Mouse (Mus musculus): ENCODE results near the gene Smyd3. TPM values are rescaled to one million over a fixed set of nuclear protein-coding genes. Genes with fewer than 3 reads are reported as not detected.

The Smyd3 gene
- polyA plus RNA-seq, 1 experiment: 19.9 TPM

DNA sequence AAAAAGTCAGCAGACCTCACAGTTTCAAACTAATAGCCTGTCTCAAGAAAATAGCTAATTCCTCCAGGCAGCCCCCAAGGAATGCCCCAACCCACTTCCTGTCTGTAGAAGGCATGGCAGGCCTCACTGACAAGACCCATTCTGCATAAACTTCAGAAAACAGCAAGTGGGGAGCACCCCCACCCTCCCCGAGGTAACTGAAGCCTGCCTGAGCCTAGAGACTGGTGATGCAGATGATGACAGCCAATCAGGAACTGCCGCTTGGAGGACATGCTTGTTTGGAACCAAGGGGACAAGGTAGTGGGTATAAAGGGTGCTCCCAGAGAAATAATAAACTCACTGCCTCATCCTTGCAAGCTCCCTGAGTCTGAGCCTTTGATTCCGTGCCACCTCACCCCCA is 288.3 kb downstream of the Smyd3 start:
- Histone ChIP-seq H3K4me3 (ENCODE audit: insufficient read depth, low read length) (no peak overlapping the region), H3K4me1 (ENCODE audit: control insufficient read depth, insufficient read depth, low read length) (peaks cover 5% of the 10 kb centered on the region), H3K27ac (ENCODE audit: insufficient read depth, low read depth, low read length) (no peak overlapping the region)
- no peak for TF ChIP-seq CTCF (IDR thresholded peaks at IDR 0.05; ENCODE audit: low read depth, low read length)
- TF ChIP-seq POLR2A (IDR thresholded peaks at IDR 0.05; ENCODE audit: borderline replicate concordance, low read depth, low read length): no peak

- Histone ChIP-seq H3K27ac (ENCODE audit: insufficient read depth, low read depth, low read length) (no peak overlapping the region), H3K4me3 (ENCODE audit: insufficient read depth, low read length) (no peak overlapping the region), H3K4me1 (ENCODE audit: control insufficient read depth, insufficient read depth, low read length) (no peaks in the 10 kb centered on the region)
- no peak for TF ChIP-seq POLR2A (IDR thresholded peaks at IDR 0.05; ENCODE audit: borderline replicate concordance, low read depth, low read length)
- no peak for TF ChIP-seq CTCF (IDR thresholded peaks at IDR 0.05; ENCODE audit: low read depth, low read length)
Measured at GRCm38 (mm10) chr1:179220290-179220689, 297.6 kb downstream of the Smyd3 start.

GRCm38 (mm10) chr1:179218061-179218460 is 299.8 kb downstream of the Smyd3 start:
- TF ChIP-seq CTCF (IDR thresholded peaks at IDR 0.05; ENCODE audit: low read depth, low read length): no peak
- no peak for TF ChIP-seq POLR2A (IDR thresholded peaks at IDR 0.05; ENCODE audit: borderline replicate concordance, low read depth, low read length)
- H3K27ac ChIP-seq (ENCODE audit: insufficient read depth, low read depth, low read length): no peak overlapping the region
- no peaks in the 10 kb centered on the region for H3K4me1 ChIP-seq (ENCODE audit: control insufficient read depth, insufficient read depth, low read length)
- no peak overlapping the region for H3K4me3 ChIP-seq (ENCODE audit: insufficient read depth, low read length)

- no peak for TF ChIP-seq CTCF (IDR thresholded peaks at IDR 0.05; ENCODE audit: low read depth, low read length)
- no peak for TF ChIP-seq POLR2A (IDR thresholded peaks at IDR 0.05; ENCODE audit: borderline replicate concordance, low read depth, low read length)
- no peak overlapping the region for H3K27ac ChIP-seq (ENCODE audit: insufficient read depth, low read depth, low read length)
- H3K4me3 ChIP-seq (ENCODE audit: insufficient read depth, low read length): no peak overlapping the region
- H3K4me1 ChIP-seq (ENCODE audit: control insufficient read depth, insufficient read depth, low read length): no peaks in the 10 kb centered on the region
Measured at GRCm38 (mm10) chr1:179217036-179217435, 300.8 kb downstream of the Smyd3 start.

DNA sequence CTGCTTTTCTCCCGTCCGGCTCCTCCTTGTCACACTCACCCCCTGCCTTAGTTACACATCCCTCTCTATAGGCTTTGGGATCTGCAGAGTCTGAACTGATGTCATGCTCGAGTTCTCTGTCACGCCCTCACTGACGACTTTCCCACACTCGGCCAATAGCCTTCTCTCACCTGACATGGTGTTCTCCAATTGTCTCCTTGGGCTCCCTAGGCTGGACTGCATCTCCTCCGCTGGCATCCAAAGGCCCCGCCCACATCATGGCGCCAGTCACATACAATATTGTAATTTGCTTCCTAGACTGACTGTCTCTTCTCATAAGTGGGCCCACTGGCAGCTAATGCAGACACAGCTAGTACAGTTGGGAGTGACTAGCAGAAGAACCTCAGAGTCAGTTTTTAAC is 304.5 kb downstream of the Smyd3 start:
- Histone ChIP-seq H3K27ac (ENCODE audit: insufficient read depth, low read depth, low read length) (no peak overlapping the region), H3K4me3 (ENCODE audit: insufficient read depth, low read length) (no peak overlapping the region), H3K4me1 (ENCODE audit: control insufficient read depth, insufficient read depth, low read length) (no peaks in the 10 kb centered on the region)
- TF ChIP-seq POLR2A (IDR thresholded peaks at IDR 0.05; ENCODE audit: borderline replicate concordance, low read depth, low read length) (no peak), CTCF (IDR thresholded peaks at IDR 0.05; ENCODE audit: low read depth, low read length) (no peak)

DNA sequence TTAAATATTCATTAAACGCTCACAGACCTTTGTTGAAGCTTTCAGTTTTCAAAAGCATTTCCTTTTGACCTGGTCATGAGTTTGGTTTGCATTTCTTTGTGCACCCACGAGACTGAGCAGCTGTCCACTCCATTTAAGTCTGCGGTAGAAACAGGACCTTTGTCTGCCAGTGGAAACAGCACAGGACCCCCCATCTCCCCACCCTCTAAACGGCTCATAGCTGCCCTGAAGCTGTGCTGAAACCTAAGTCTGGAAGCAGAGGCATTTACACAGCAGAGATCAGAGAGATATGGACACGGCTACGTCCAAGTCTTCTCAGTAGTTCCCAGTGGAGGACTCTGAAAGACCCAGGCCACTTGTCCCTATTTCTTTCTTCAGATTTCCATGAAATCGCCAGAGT is 305.5 kb downstream of the Smyd3 start:
- H3K4me1 ChIP-seq (ENCODE audit: control insufficient read depth, insufficient read depth, low read length): no peaks in the 10 kb centered on the region
- no peak for TF ChIP-seq CTCF (IDR thresholded peaks at IDR 0.05; ENCODE audit: low read depth, low read length)
- no peak for TF ChIP-seq POLR2A (IDR thresholded peaks at IDR 0.05; ENCODE audit: borderline replicate concordance, low read depth, low read length)
- no peak overlapping the region for H3K27ac ChIP-seq (ENCODE audit: insufficient read depth, low read depth, low read length)
- no peak overlapping the region for H3K4me3 ChIP-seq (ENCODE audit: insufficient read depth, low read length)

DNA sequence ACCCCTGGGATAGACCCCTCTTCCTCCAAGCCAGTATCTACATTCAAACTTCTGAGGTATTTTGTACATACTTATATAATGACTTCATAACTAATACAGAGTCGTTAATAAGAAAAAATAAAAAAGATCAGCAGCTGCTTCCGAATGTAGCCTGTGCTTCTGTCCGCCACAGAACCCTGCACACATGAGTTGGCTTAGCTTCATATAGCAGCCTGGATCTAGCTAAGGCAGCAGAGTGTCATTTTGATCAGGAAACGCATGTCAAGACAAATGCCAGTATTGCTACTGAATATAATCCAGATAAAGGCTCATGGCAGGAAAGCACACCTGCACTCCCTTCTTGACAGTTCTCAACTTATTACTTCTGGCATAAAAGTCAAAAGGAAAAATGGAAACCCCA is 306.5 kb downstream of the Smyd3 start:
- H3K4me3 ChIP-seq (ENCODE audit: insufficient read depth, low read length): no peak overlapping the region
- TF ChIP-seq POLR2A (IDR thresholded peaks at IDR 0.05; ENCODE audit: borderline replicate concordance, low read depth, low read length) (no peak), CTCF (IDR thresholded peaks at IDR 0.05; ENCODE audit: low read depth, low read length) (no peak)

DNA sequence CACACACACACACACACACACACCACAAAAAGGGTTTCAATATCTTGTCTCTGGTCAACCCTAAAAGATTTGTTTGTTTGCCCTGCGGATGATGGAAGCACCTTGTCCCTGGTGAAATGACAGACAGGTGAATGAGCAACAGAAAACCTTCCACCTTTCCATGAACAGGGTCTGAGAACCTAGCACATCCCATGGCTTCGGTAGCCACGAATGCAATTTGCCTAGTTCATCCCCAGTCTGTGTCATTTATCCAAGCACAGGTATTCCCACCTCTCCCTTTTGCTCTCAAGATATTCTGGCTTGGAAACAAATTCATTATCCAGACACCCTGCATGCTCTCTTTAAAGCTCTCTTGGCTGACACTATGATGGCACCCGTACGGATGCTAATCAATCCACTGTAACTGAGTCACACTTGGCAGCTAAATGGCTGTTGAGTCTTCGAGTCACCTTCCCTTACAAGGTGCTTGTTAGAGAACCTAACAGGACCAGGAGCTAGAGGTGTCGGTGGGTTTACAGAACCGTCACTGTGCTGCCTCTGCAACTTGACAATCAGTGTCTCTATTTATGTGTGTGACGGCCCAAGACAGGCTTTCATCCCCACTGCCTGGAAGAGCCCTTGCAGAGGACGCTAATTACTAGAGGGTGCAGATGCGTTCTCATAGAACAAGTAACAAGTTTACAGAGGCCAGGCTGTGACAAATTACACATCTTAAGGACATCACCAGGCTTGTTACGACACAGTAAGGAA is 309.8 kb downstream of the Smyd3 start:
- TF ChIP-seq POLR2A (IDR thresholded peaks at IDR 0.05; ENCODE audit: borderline replicate concordance, low read depth, low read length) (no peak), CTCF (IDR thresholded peaks at IDR 0.05; ENCODE audit: low read depth, low read length) (no peak)
- Histone ChIP-seq H3K27ac (ENCODE audit: insufficient read depth, low read depth, low read length) (no peak overlapping the region), H3K4me1 (ENCODE audit: control insufficient read depth, insufficient read depth, low read length) (no peaks in the 10 kb centered on the region), H3K4me3 (ENCODE audit: insufficient read depth, low read length) (no peak overlapping the region)

More for the DNA sequence above, 306.5 kb downstream of the Smyd3 start:
- H3K27ac ChIP-seq (ENCODE audit: insufficient read depth, low read depth, low read length): no peak overlapping the region
- H3K4me1 ChIP-seq (ENCODE audit: control insufficient read depth, insufficient read depth, low read length): no peaks in the 10 kb centered on the region

GRCm38 (mm10) chr1:179207180-179207741 is 310.6 kb downstream of the Smyd3 start:
- TF ChIP-seq CTCF (IDR thresholded peaks at IDR 0.05; ENCODE audit: low read depth, low read length) (no peak), POLR2A (IDR thresholded peaks at IDR 0.05; ENCODE audit: borderline replicate concordance, low read depth, low read length) (no peak)
- Histone ChIP-seq H3K4me3 (ENCODE audit: insufficient read depth, low read length) (no peak overlapping the region), H3K27ac (ENCODE audit: insufficient read depth, low read depth, low read length) (no peak overlapping the region), H3K4me1 (ENCODE audit: control insufficient read depth, insufficient read depth, low read length) (no peaks in the 10 kb centered on the region)

DNA sequence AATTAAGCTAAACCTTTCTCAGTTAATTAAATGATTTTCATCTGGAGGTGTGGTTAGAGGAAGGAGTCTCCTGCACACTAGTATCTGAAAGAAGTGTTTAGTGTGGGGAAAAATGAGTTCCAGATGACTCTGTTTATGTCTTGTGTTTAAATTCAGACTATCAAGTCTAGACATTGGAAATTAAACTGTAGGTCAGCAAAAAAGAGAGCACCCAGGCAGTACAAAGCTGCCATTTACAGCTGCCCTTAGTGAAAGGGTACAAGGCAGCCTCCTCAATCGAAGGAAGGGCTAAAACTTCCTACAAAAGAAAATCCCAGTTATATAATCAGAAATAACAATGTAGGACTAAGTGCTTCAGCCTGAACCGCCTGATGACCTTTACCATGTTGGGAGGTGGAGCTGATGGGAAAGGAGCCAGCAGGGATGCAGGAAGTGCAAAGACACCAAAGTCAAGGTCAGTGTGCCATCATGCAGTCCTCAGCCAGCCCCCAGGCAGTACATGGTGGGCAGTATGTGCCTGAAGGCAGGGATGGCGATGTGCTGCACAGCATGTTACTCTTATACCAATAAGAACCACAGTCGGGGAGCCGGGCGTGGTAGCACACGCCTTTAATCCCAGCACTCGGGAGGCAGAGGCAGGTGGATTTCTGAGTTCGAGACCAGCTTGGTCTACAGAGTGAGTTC is 319.2 kb downstream of the Smyd3 start:
- no peak for TF ChIP-seq POLR2A (IDR thresholded peaks at IDR 0.05; ENCODE audit: borderline replicate concordance, low read depth, low read length)
- no peak for TF ChIP-seq CTCF (IDR thresholded peaks at IDR 0.05; ENCODE audit: low read depth, low read length)
- H3K27ac ChIP-seq (ENCODE audit: insufficient read depth, low read depth, low read length): no peak overlapping the region
- H3K4me3 ChIP-seq (ENCODE audit: insufficient read depth, low read length): no peak overlapping the region
- no peaks in the 10 kb centered on the region for H3K4me1 ChIP-seq (ENCODE audit: control insufficient read depth, insufficient read depth, low read length)

Measured in bone marrow macrophage, adult 2 months (primary cell).